Mouse (Mus musculus) kidney, postnatal 0 days (tissue): ENCODE measurements around the gene Zbtb20. TPM values are rescaled to one million over a fixed set of nuclear protein-coding genes. Genes with fewer than 3 reads are reported as not detected.

Experiments
- ATAC-seq: fragments of 200-750 bp; cut with Nextera tagmentation; replicated peaks from 2 replicates; pipeline ENCODE4 v1.8.0; 2017; ENCODE audit warnings: low read depth, moderate number of reproducible peaks, moderate TSS enrichment, moderate library complexity; ENCODE audit not compliant: low FRiP score
- DNase-seq: peaks from one replicate; pipeline ENCODE4 v3.0.0-alpha.2; 2016; ENCODE audit warnings: low spot score
- H3K27ac ChIP-seq: fragments of 300-500 bp; sonication (generic); 2 replicates; pipeline ENCODE4 v1.5.1; 2014; ENCODE audit warnings: mild to moderate bottlenecking
- H3K27me3 ChIP-seq: fragments of 300-500 bp; sonication (generic); 2 replicates; pipeline ENCODE4 v1.6.1; 2014; ENCODE audit warnings: low read length, mixed read lengths; ENCODE audit not compliant: insufficient read depth
- H3K36me3 ChIP-seq: fragments of 300-500 bp; sonication (generic); 2 replicates; pipeline ENCODE4 v1.6.1; 2014; ENCODE audit warnings: low read length, mixed read lengths; ENCODE audit not compliant: insufficient read depth
- H3K4me1 ChIP-seq: fragments of 300-500 bp; sonication (generic); replicated peaks from 2 replicates; pipeline ENCODE4 v1.6.1; 2014; ENCODE audit warnings: antibody characterized with exemption, low read length, mixed read lengths; ENCODE audit not compliant: insufficient read depth
- H3K4me2 ChIP-seq: fragments of 300-500 bp; sonication (generic); 2 replicates; pipeline ENCODE4 v1.6.1; 2014; ENCODE audit warnings: mild to moderate bottlenecking, low read length, moderate library complexity, mixed read lengths
- H3K4me3 ChIP-seq: fragments of 300-500 bp; sonication (generic); replicated peaks from 2 replicates; pipeline ENCODE4 v1.5.1; 2014; ENCODE audit warnings: low read depth, low read length
- H3K9ac ChIP-seq: fragments of 300-500 bp; sonication (generic); 2 replicates; pipeline ENCODE4 v1.6.1; 2014; ENCODE audit warnings: low read depth, low read length
- H3K9me3 ChIP-seq: fragments of 300-500 bp; sonication (generic); replicated peaks from 2 replicates; pipeline ENCODE4 v1.6.1; 2016; ENCODE audit warnings: low read length, inconsistent platforms, mixed read lengths
- CTCF ChIP-seq: IDR thresholded peaks from 2 replicates; pipeline ENCODE4 v1.5.1; 2016; ENCODE audit warnings: antibody characterized with exemption, low read depth, mild to moderate bottlenecking, moderate library complexity
- WGBS: fragments of 180-500 bp; shearing (Covaris S2); extraction: QIAGEN DNeasy Blood & Tissue Kit; methylation state at CpG from one replicate; pipeline ENCODE4 v1.1.7; 2014; 5-methylcytosine and 5-hydroxymethylcytosine counted together
- polyA plus RNA-seq: library from polyadenylated mRNA; unstranded; fragments of >200 nt; fragmentation: Nextera tagmentation; extraction: Ambion mirVana; gene quantifications from 2 replicates; pipeline ENCODE4 v1.2.1, GENCODE M21; 2015

Zbtb20 gene
- polyA plus RNA-seq, 1 experiment from 2014 or later: 36.8 TPM

- ATAC-seq: no peak
- DNase-seq: peak; percentile 44
- Histone ChIP-seq H3K4me2 (no peak overlapping the region), H3K9me3 (no peaks in the 10 kb centered on the region), H3K4me3 (no peak overlapping the region), H3K27me3 (no peaks in the 10 kb centered on the region), H3K27ac (no peak overlapping the region), H3K36me3 (no peaks in the 10 kb centered on the region), H3K4me1 (peaks cover 9% of the 10 kb centered on the region), H3K9ac (no peak overlapping the region)
- TF ChIP-seq CTCF: no peak
- WGBS: 74% methylated on average over 3 of the region's 3 CpGs
These were observed 483.9 kb downstream of the Zbtb20 start for GRCm38 (mm10) chr16:43359546-43359945.

- DNase-seq (no peak), ATAC-seq (no peak)
- no peak overlapping the region for H3K4me2 ChIP-seq
- H3K27ac ChIP-seq: peak overlapping the region; percentile 36; the same call in 1 of the 2 replicates
- no peaks in the 10 kb centered on the region for H3K27me3 ChIP-seq
- no peak overlapping the region for H3K4me3 ChIP-seq
- H3K4me1 ChIP-seq: peaks cover 9% of the 10 kb centered on the region
- H3K9me3 ChIP-seq: no peaks in the 10 kb centered on the region
- no peak overlapping the region for H3K9ac ChIP-seq
- 85% methylated on average over 2 of the region's 2 CpGs for WGBS
- H3K36me3 ChIP-seq: no peaks in the 10 kb centered on the region
- TF ChIP-seq CTCF: no peak
These were observed 484.4 kb downstream of the Zbtb20 start for GRCm38 (mm10) chr16:43360112-43360511.

- 37% methylated on average over 7 of the region's 7 CpGs for WGBS
- H3K4me3 ChIP-seq: no peak overlapping the region
- H3K36me3 ChIP-seq: no peaks in the 10 kb centered on the region
- no peaks in the 10 kb centered on the region for H3K9me3 ChIP-seq
- DNase-seq (peak; percentile 92), ATAC-seq (peak; percentile 81)
- H3K4me1 ChIP-seq: peaks cover 9% of the 10 kb centered on the region
- peak; percentile 21 for TF ChIP-seq CTCF
- no peak overlapping the region for H3K4me2 ChIP-seq
- H3K27me3 ChIP-seq: no peaks in the 10 kb centered on the region
- H3K9ac ChIP-seq: no peak overlapping the region
- H3K27ac ChIP-seq: peak overlapping the region; percentile 25; the same call in 1 of the 2 replicates
These were observed 485.3 kb downstream of the Zbtb20 start for GRCm38 (mm10) chr16:43360838-43361480.

- H3K27ac ChIP-seq: peak overlapping the region; percentile 89
- H3K36me3 ChIP-seq: no peaks in the 10 kb centered on the region
- ATAC-seq (peak; percentile 84), DNase-seq (peak; percentile 60)
- no peak overlapping the region for H3K9ac ChIP-seq
- peak overlapping the region; percentile 41 for H3K4me2 ChIP-seq
- H3K27me3 ChIP-seq: no peaks in the 10 kb centered on the region
- TF ChIP-seq CTCF: no peak
- WGBS: 38% methylated on average over 9 of the region's 9 CpGs
- no peak overlapping the region for H3K4me3 ChIP-seq
- peaks cover 9% of the 10 kb centered on the region for H3K4me1 ChIP-seq
- no peaks in the 10 kb centered on the region for H3K9me3 ChIP-seq
These were observed 487.1 kb downstream of the Zbtb20 start for GRCm38 (mm10) chr16:43362651-43363300.

- TF ChIP-seq CTCF: no peak
- no peaks in the 10 kb centered on the region for H3K9me3 ChIP-seq
- DNase-seq (no peak), ATAC-seq (no peak)
- WGBS: 26% methylated on average over 6 of the region's 6 CpGs
- H3K9ac ChIP-seq: no peak overlapping the region
- H3K27ac ChIP-seq: peak overlapping the region; percentile 89
- peak overlapping the region; percentile 41 for H3K4me2 ChIP-seq
- H3K36me3 ChIP-seq: no peaks in the 10 kb centered on the region
- no peaks in the 10 kb centered on the region for H3K27me3 ChIP-seq
- peaks cover 9% of the 10 kb centered on the region for H3K4me1 ChIP-seq
- H3K4me3 ChIP-seq: no peak overlapping the region
These were observed 487.6 kb downstream of the Zbtb20 start for GRCm38 (mm10) chr16:43363316-43363715.

- TF ChIP-seq CTCF: no peak
- Histone ChIP-seq H3K27ac (peak overlapping the region; percentile 89), H3K9ac (no peak overlapping the region), H3K4me3 (peak overlapping the region; percentile 4; the same call in 1 of the 2 replicates), H3K9me3 (no peaks in the 10 kb centered on the region), H3K4me1 (peaks cover 9% of the 10 kb centered on the region), H3K4me2 (peak overlapping the region; percentile 41), H3K36me3 (no peaks in the 10 kb centered on the region), H3K27me3 (no peaks in the 10 kb centered on the region)
- ATAC-seq: peak; percentile 79
- 3% methylated on average over 7 of the region's 7 CpGs for WGBS
- DNase-seq: peak; percentile 90
These were observed 488.3 kb downstream of the Zbtb20 start for GRCm38 (mm10) chr16:43363751-43364515.
